Mouse (Mus musculus) heart, embryonic 12.5 days (tissue): ENCODE measurements around the gene Matn4. TPM values are rescaled to one million over a fixed set of nuclear protein-coding genes. Genes with fewer than 3 reads are reported as not detected.

Experiments used
- ATAC-seq: fragments of 200-750 bp; cut with Nextera tagmentation; 2 replicates; pipeline ENCODE4 v1.8.0; 2017; ENCODE audit warnings: moderate TSS enrichment, moderate library complexity; ENCODE audit not compliant: insufficient number of reproducible peaks, low FRiP score
- H3K27ac ChIP-seq: fragments of 300-500 bp; sonication (generic); 2 replicates; pipeline ENCODE4 v1.5.1; 2016; ENCODE audit warnings: mild to moderate bottlenecking, moderate library complexity; ENCODE audit not compliant: poor library complexity, severe bottlenecking
- H3K27me3 ChIP-seq: fragments of 300-500 bp; sonication (generic); replicated peaks from 2 replicates; pipeline ENCODE4 v1.6.1; 2016; ENCODE audit warnings: mild to moderate bottlenecking, moderate library complexity
- H3K36me3 ChIP-seq: fragments of 300-500 bp; sonication (generic); 2 replicates; pipeline ENCODE4 v1.6.1; 2016; ENCODE audit warnings: mild to moderate bottlenecking, moderate library complexity
- H3K4me1 ChIP-seq: fragments of 300-500 bp; sonication (generic); replicated peaks from 2 replicates; pipeline ENCODE4 v1.6.1; 2016; ENCODE audit warnings: mild to moderate bottlenecking
- H3K4me2 ChIP-seq: fragments of 300-500 bp; sonication (generic); 2 replicates; pipeline ENCODE4 v1.6.1; 2016; ENCODE audit warnings: mild to moderate bottlenecking, moderate library complexity
- H3K4me3 ChIP-seq: fragments of 300-500 bp; sonication (generic); 2 replicates; pipeline ENCODE4 v1.5.1; 2016; ENCODE audit warnings: mild to moderate bottlenecking
- H3K9ac ChIP-seq: fragments of 300-500 bp; sonication (generic); 2 replicates; pipeline ENCODE4 v1.6.1; 2016; ENCODE audit warnings: mild to moderate bottlenecking, moderate library complexity
- H3K9me3 ChIP-seq: fragments of 300-500 bp; sonication (generic); replicated peaks from 2 replicates; pipeline ENCODE4 v1.6.1; 2016; ENCODE audit warnings: mild to moderate bottlenecking, moderate library complexity
- WGBS: fragments of 180-500 bp; shearing (Covaris S2); methylation state at CpG from one replicate; pipeline ENCODE4 v1.1.7; 2016; 5-methylcytosine and 5-hydroxymethylcytosine counted together
- polyA plus RNA-seq: library from polyadenylated mRNA; unstranded; fragments of >200 nt; fragmentation: Nextera tagmentation; extraction: Ambion mirVana; gene quantifications from 2 replicates; pipeline ENCODE4 v1.2.1, GENCODE M21; 2016

Gene Matn4
- polyA plus RNA-seq, 1 experiment from 2014 or later, result 6.4 TPM

- Histone ChIP-seq H3K4me2 (peak overlapping the region; percentile 64), H3K4me3 (peak overlapping the region; percentile 25), H3K4me1 (peaks cover 14% of the 10 kb centered on the region; the same call in 1 of the 2 replicates), H3K27me3 (peaks cover 53% of the 10 kb centered on the region), H3K9me3 (peaks cover 3% of the 10 kb centered on the region; the same call in 1 of the 2 replicates), H3K27ac (no peak overlapping the region), H3K9ac (no peak overlapping the region), H3K36me3 (no peaks in the 10 kb centered on the region)
- WGBS, result 60% methylated on average over 10 of the region's 10 CpGs
- no peak for ATAC-seq
Measured at GRCm38 (mm10) chr2:164414581-164414980, 9.6 kb upstream of the Matn4 start.

GRCm38 (mm10) chr2:164414167-164414566 is 9.2 kb upstream of the Matn4 start:
- Histone ChIP-seq H3K9me3 (peaks cover 3% of the 10 kb centered on the region; the same call in 1 of the 2 replicates), H3K4me2 (peak overlapping the region; percentile 64), H3K4me3 (peak overlapping the region; percentile 25), H3K4me1 (peaks cover 14% of the 10 kb centered on the region; the same call in 1 of the 2 replicates), H3K27ac (no peak overlapping the region), H3K27me3 (peaks cover 57% of the 10 kb centered on the region), H3K9ac (no peak overlapping the region), H3K36me3 (no peaks in the 10 kb centered on the region)
- 17% methylated on average over 28 of the region's 28 CpGs for WGBS
- ATAC-seq, result 0 out of 2 replicates have a peak, but pooled peaks have one; percentile 15

- H3K9me3 ChIP-seq, result no peaks in the 10 kb centered on the region
- peaks cover 32% of the 10 kb centered on the region for H3K4me1 ChIP-seq
- H3K36me3 ChIP-seq, result no peaks in the 10 kb centered on the region
- peak overlapping the region; percentile 12; the same call in 1 of the 2 replicates for H3K4me3 ChIP-seq
- no peak overlapping the region for H3K9ac ChIP-seq
- ATAC-seq, result no peak
- peak overlapping the region; percentile 44 for H3K4me2 ChIP-seq
- H3K27ac ChIP-seq, result no peak overlapping the region
- peaks cover 89% of the 10 kb centered on the region for H3K27me3 ChIP-seq
- WGBS, result under 1% methylated on average over 22 of the region's 22 CpGs
Measured at GRCm38 (mm10) chr2:164407708-164408107, 2.7 kb upstream of the Matn4 start.

GRCm38 (mm10) chr2:164405519-164405918 is 559 bp upstream of the Matn4 start:
- peaks cover 95% of the 10 kb centered on the region for H3K27me3 ChIP-seq
- H3K9ac ChIP-seq, result no peak overlapping the region
- H3K36me3 ChIP-seq, result no peaks in the 10 kb centered on the region
- WGBS, result 43% methylated on average over 5 of the region's 5 CpGs
- H3K4me3 ChIP-seq, result no peak overlapping the region
- no peaks in the 10 kb centered on the region for H3K9me3 ChIP-seq
- ATAC-seq, result no peak
- H3K4me2 ChIP-seq, result no peak overlapping the region
- no peak overlapping the region for H3K27ac ChIP-seq
- peaks cover 38% of the 10 kb centered on the region for H3K4me1 ChIP-seq

GRCm38 (mm10) chr2:164404082-164404990 is 624 bp downstream of the Matn4 start:
- H3K36me3 ChIP-seq, result no peaks in the 10 kb centered on the region
- H3K27me3 ChIP-seq, result peaks cover 95% of the 10 kb centered on the region
- ATAC-seq, result peak; percentile 30
- peak overlapping the region; percentile 79 for H3K4me2 ChIP-seq
- H3K9ac ChIP-seq, result peak overlapping the region; percentile 56
- H3K9me3 ChIP-seq, result no peaks in the 10 kb centered on the region
- peak overlapping the region; percentile 47 for H3K4me3 ChIP-seq
- H3K4me1 ChIP-seq, result peaks cover 42% of the 10 kb centered on the region
- WGBS, result under 1% methylated on average over 49 of the region's 49 CpGs
- no peak overlapping the region for H3K27ac ChIP-seq

- Histone ChIP-seq H3K9me3 (no peaks in the 10 kb centered on the region), H3K27me3 (peaks cover 94% of the 10 kb centered on the region), H3K4me1 (peaks cover 41% of the 10 kb centered on the region), H3K27ac (no peak overlapping the region), H3K4me2 (peak overlapping the region; percentile 79), H3K36me3 (no peaks in the 10 kb centered on the region), H3K4me3 (0 out of 2 replicates have a peak overlapping the region, but pooled peaks have one; percentile 2), H3K9ac (peak overlapping the region; percentile 56; the same call in 1 of the 2 replicates)
- ATAC-seq, result no peak
- WGBS, result 10% methylated on average over 14 of the region's 14 CpGs
Measured at GRCm38 (mm10) chr2:164403396-164404081, 1.4 kb downstream of the Matn4 start.

- WGBS, result 3% methylated on average over 17 of the region's 17 CpGs
- Histone ChIP-seq H3K36me3 (no peaks in the 10 kb centered on the region), H3K4me2 (peak within 1 kb of the TSS; percentile 79), H3K27me3 (peaks cover 89% of the 10 kb centered on the region), H3K4me3 (0 out of 2 replicates have a peak within 1 kb of the TSS, but pooled peaks have one; percentile 2), H3K27ac (no peak within 1 kb of the TSS), H3K9ac (peak within 1 kb of the TSS; percentile 56; the same call in 1 of the 2 replicates), H3K4me1 (peaks cover 35% of the 10 kb centered on the region), H3K9me3 (peaks cover 2% of the 10 kb centered on the region)
- no peak for ATAC-seq
Measured at GRCm38 (mm10) chr2:164402906-164403305, 2.1 kb downstream of the Matn4 start, which contains the start of gene Rbpjl. TSS of gene Rbpjl (plus strand) at chr2:164403141.

GRCm38 (mm10) chr2:164396911-164397310 is 8.0 kb downstream of the Matn4 start:
- Histone ChIP-seq H3K4me2 (no peak overlapping the region), H3K27ac (no peak overlapping the region), H3K9me3 (peaks cover 16% of the 10 kb centered on the region), H3K4me3 (no peak overlapping the region), H3K27me3 (peaks cover 60% of the 10 kb centered on the region), H3K4me1 (peaks cover 11% of the 10 kb centered on the region), H3K36me3 (no peaks in the 10 kb centered on the region), H3K9ac (no peak overlapping the region)
- no peak for ATAC-seq
- 63% methylated on average over 12 of the region's 12 CpGs for WGBS

GRCm38 (mm10) chr2:164396076-164396475 is 8.9 kb downstream of the Matn4 start:
- WGBS, result 84% methylated on average over 7 of the region's 7 CpGs

GRCm38 (mm10) chr2:164393126-164393525 is 11.8 kb downstream of the Matn4 start:
- H3K9me3 ChIP-seq, result peaks cover 16% of the 10 kb centered on the region
- peaks cover 60% of the 10 kb centered on the region for H3K27me3 ChIP-seq
- 72% methylated on average over 29 of the region's 29 CpGs for WGBS

More at GRCm38 (mm10) chr2:164396076-164396475, 8.9 kb downstream of the Matn4 start:
- Histone ChIP-seq H3K27me3 (peaks cover 59% of the 10 kb centered on the region), H3K27ac (no peak overlapping the region), H3K4me1 (peaks cover 10% of the 10 kb centered on the region), H3K36me3 (no peaks in the 10 kb centered on the region), H3K9ac (no peak overlapping the region), H3K9me3 (peaks cover 16% of the 10 kb centered on the region), H3K4me3 (no peak overlapping the region), H3K4me2 (no peak overlapping the region)
- ATAC-seq, result no peak

More at GRCm38 (mm10) chr2:164393126-164393525, 11.8 kb downstream of the Matn4 start:
- H3K27ac ChIP-seq, result no peak overlapping the region
- H3K4me3 ChIP-seq, result no peak overlapping the region
- ATAC-seq, result no peak
- no peaks in the 10 kb centered on the region for H3K36me3 ChIP-seq
- peaks cover 10% of the 10 kb centered on the region; the same call in 1 of the 2 replicates for H3K4me1 ChIP-seq
- no peak overlapping the region for H3K9ac ChIP-seq
- H3K4me2 ChIP-seq, result no peak overlapping the region
